Mouse (Mus musculus) cortical plate, adult 2 months (tissue): ENCODE measurements at regions not wholly inside any gene's neighbourhood (a gene's known extent, or its start where the extent isn't known, plus 50 kb on each side); places are given as distances from the start of the nearest gene placed in this dataset.

Experiments used
- H3K27ac ChIP-seq: fragments of 200-500 bp; 2 replicates; pipeline ENCODE4 v1.5.1; 2012; ENCODE audit warnings: low read length, control low read depth, inconsistent platforms; ENCODE audit not compliant: insufficient read depth
- H3K4me1 ChIP-seq: fragments of 200-500 bp; 2 replicates; pipeline ENCODE4 v1.6.1; 2011; ENCODE audit warnings: low read length; ENCODE audit not compliant: control insufficient read depth, insufficient read depth
- H3K4me3 ChIP-seq: fragments of 200-500 bp; 2 replicates; pipeline ENCODE4 v1.5.1; 2011; ENCODE audit warnings: mild to moderate bottlenecking, low read length, control low read depth; ENCODE audit not compliant: insufficient read depth
- CTCF ChIP-seq: fragments of 200-500 bp; IDR thresholded peaks from 2 replicates; pipeline ENCODE4 v1.5.1; 2011; ENCODE audit warnings: mild to moderate bottlenecking, control low read depth, low read length; ENCODE audit not compliant: insufficient read depth; ENCODE audit errors: extremely low read depth
- POLR2A ChIP-seq: fragments of 200-500 bp; IDR thresholded peaks from 2 replicates; pipeline ENCODE4 v1.6.1; 2011; ENCODE audit warnings: mild to moderate bottlenecking, low read length, control low read depth; ENCODE audit not compliant: insufficient read depth; ENCODE audit errors: extremely low read depth

DNA sequence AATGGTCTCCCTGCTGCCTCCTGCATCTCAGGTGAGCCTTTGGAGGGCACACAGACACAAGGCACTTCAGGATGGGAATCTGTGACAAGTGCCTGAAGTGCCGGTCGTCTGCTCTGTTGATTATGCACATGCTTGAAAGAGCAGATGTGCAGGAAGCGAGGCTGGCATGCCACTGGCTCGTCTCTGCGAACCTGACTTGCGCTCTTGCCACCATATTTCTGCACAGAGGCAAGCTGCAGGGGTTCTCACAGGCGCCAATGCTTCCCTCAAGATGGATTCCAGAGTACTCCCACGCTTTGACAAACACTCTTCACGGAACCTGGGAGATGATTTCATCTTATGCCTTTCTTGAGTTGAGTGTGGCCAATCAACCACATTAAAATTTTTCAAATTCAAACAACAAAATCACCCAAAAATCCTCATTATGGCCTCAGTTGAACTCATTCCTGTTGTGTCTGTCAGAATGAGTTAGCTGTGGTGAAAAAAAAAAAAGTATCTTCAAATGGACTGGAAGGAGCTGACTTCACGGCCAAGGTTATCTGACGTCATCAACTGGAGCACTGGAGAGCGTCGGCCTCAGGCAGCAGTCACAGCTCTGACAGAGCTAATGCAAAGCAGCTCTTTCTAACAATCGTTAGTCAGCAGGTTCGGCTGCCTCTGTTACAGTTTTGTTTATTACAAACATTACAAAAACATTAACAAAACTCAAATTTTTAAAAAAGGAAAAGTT lies 90.2 kb upstream of the Nr4a3 start:
- no peak overlapping the region for H3K4me3 ChIP-seq
- H3K27ac ChIP-seq, result no peak overlapping the region
- H3K4me1 ChIP-seq, result no peaks in the 10 kb centered on the region
- TF ChIP-seq CTCF (no peak), POLR2A (no peak)

DNA sequence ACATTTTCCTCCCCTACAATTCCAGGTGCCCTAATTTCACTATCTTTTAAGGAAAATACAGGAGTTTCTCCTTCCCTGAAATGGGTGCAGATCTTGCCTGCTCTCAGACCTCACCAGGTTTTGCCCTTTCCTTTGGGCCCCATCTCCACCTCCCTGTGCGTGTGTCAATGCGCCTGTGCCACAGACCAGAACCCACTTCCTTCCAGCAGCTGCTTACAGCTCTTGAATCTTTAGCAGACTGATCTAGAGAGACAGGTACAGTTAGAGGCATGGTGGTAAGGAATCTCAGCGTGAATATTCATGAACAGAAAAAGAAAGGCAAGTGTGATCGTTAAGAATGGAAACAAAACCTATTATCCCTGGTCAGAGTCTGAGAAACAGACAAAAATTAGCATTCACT lies 80.3 kb upstream of the Nr4a3 start:
- no peak overlapping the region for H3K4me3 ChIP-seq
- H3K27ac ChIP-seq, result no peak overlapping the region
- TF ChIP-seq POLR2A (no peak), CTCF (no peak)
- no peaks in the 10 kb centered on the region for H3K4me1 ChIP-seq

DNA sequence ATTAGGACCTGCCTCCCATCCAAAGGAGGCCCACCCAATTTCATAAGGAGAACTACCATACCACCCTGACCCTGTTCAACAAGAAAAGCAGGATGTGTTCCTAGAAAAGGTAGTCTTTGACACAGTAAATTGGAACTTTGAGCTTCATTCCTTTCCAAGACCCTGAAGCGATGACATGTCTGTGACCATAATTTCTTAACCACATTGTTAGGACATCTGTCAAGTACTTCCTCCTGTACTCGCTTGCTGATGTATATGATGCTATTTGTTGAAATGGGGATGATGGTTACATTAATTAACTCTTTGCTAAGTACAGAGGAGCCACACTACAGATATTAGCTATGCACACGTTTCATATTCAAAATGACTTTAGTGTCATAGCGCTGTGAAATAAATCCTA lies 73.1 kb upstream of the Nr4a3 start:
- TF ChIP-seq CTCF, result no peak
- TF ChIP-seq POLR2A, result no peak

DNA sequence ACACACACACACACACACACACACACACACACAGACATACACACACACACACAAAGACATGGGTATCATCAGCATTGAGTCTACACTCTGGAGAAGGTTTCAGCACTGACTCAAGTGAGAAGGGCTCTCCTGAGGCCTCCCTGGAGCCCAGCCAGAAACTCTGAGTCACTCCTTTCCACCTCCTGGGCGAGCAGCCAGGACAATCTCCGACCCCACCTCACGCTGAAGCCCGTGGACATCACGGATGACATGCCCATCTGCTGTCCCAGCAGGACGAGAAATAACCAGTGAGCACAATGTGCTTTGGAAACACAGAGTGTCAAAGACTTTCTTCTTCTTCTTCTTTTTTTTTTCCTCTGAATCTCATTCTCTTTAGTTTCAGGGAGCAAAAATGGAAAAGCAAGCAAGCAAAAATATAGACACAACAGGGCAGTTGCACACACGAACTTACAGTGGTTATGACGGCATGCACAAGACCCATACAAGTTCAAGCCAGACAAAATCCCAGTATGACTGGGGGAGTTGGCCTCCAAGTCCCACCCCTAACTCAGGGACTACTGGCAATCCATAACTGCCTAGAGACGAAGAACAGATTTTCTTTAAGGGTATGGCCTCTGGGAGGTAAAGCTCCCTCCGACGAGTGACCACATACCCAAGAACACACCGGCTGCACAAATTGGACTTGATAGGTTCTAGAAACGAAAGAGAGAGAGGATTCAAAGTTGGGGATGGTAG lies 65.2 kb upstream of the Nr4a3 start:
- Histone ChIP-seq H3K27ac (no peak overlapping the region), H3K4me3 (no peak overlapping the region), H3K4me1 (no peaks in the 10 kb centered on the region)
- TF ChIP-seq POLR2A (no peak), CTCF (no peak)

More for the DNA sequence above, 73.1 kb upstream of the Nr4a3 start:
- no peak overlapping the region for H3K4me3 ChIP-seq
- no peak overlapping the region for H3K27ac ChIP-seq
- H3K4me1 ChIP-seq, result no peaks in the 10 kb centered on the region
